Mouse (Mus musculus) liver, postnatal 0 days (tissue): ENCODE results near the gene Gpx3.

ENCODE experiments used
- CTCF ChIP-seq: sonication (generic); IDR thresholded peaks from 2 replicates; pipeline ENCODE4 v1.5.1; 2016; ENCODE audit warnings: antibody characterized with exemption, low read depth
- EP300 ChIP-seq: IDR thresholded peaks from 2 replicates; pipeline ENCODE4 v1.6.1; 2016; ENCODE audit warnings: antibody characterized with exemption, low read depth, mild to moderate bottlenecking

GRCm38 (mm10) chr11:54868445-54868844 lies 33.8 kb upstream of the Gpx3 start:
- TF ChIP-seq CTCF, result no peak
- TF ChIP-seq EP300, result no peak
